Mouse (Mus musculus): ENCODE data around the gene Slc25a45. TPM values are rescaled to one million over a fixed set of nuclear protein-coding genes. Genes with fewer than 3 reads are reported as not detected.

The Slc25a45 gene
- polyA plus RNA-seq, 1 experiment from 2014 or later, result 9.1 TPM

- peak overlapping the region; percentile 91 for H3K9ac ChIP-seq (replicated peaks)
- 2% methylated on average over 56 of the region's 59 CpGs for WGBS (ENCODE audit: insufficient replicate concordance)
- no peaks in the 10 kb centered on the region for H3K9me3 ChIP-seq (ENCODE audit: low read length)
- H3K4me3 ChIP-seq (ENCODE audit: low read depth, low read length), result peak overlapping the region; percentile 79
- H3K36me3 ChIP-seq (replicated peaks; ENCODE audit: insufficient read depth, low read length), result 0 out of 2 replicates have a peak, but pooled peaks cover 6% of the 10 kb centered on the region
- peak overlapping the region; percentile 92 for H3K4me2 ChIP-seq (ENCODE audit: low read depth, low read length)
- TF ChIP-seq EP300 (IDR thresholded peaks at IDR 0.05; ENCODE audit: low read depth), result no peak
- peak; percentile 48 for TF ChIP-seq CTCF (IDR thresholded peaks at IDR 0.05; ENCODE audit: low read depth)
- H3K4me1 ChIP-seq (ENCODE audit: insufficient read depth), result peaks cover 27% of the 10 kb centered on the region
- peak; percentile 98 for ATAC-seq
- DNase-seq, result peak; percentile 99
- no peaks in the 10 kb centered on the region for H3K27me3 ChIP-seq (ENCODE audit: insufficient read depth, low read length)
- peak overlapping the region; percentile 83 for H3K27ac ChIP-seq (ENCODE audit: low read depth)
Observed at GRCm38 (mm10) chr19:5912103-5913006, 34.7 kb downstream of the Slc25a45 start.

GRCm38 (mm10) chr19:5913007-5913719, 35.6 kb downstream of the Slc25a45 start, which contains the start of gene Dpf2:
Gene Dpf2 (minus strand): TSS chr19:5913010.
- TF ChIP-seq EP300 (IDR thresholded peaks at IDR 0.05; ENCODE audit: low read depth) (no peak), CTCF (IDR thresholded peaks at IDR 0.05; ENCODE audit: low read depth) (no peak)
- peak within 1 kb of the TSS; percentile 92 for H3K4me2 ChIP-seq (ENCODE audit: low read depth, low read length)
- peak within 1 kb of the TSS; percentile 79 for H3K4me3 ChIP-seq (ENCODE audit: low read depth, low read length)
- H3K27ac ChIP-seq (ENCODE audit: low read depth), result peak within 1 kb of the TSS; percentile 83
- 9% methylated on average over 13 of the region's 13 CpGs for WGBS (ENCODE audit: insufficient replicate concordance)
- 0 out of 2 replicates have a peak, but pooled peaks cover 4% of the 10 kb centered on the region for H3K36me3 ChIP-seq (replicated peaks; ENCODE audit: insufficient read depth, low read length)
- H3K9ac ChIP-seq (replicated peaks), result peak within 1 kb of the TSS; percentile 91
- peaks cover 27% of the 10 kb centered on the region for H3K4me1 ChIP-seq (ENCODE audit: insufficient read depth)
- peak; percentile 58 for ATAC-seq
- H3K27me3 ChIP-seq (ENCODE audit: insufficient read depth, low read length), result no peaks in the 10 kb centered on the region
- H3K9me3 ChIP-seq (ENCODE audit: low read length), result no peaks in the 10 kb centered on the region
- DNase-seq, result peak; percentile 39

GRCm38 (mm10) chr19:5921715-5922114, 44.1 kb downstream of the Slc25a45 start:
- Histone ChIP-seq H3K27ac (ENCODE audit: low read depth) (peak overlapping the region; percentile 85), H3K4me1 (ENCODE audit: insufficient read depth) (peaks cover 34% of the 10 kb centered on the region), H3K9me3 (ENCODE audit: low read length) (no peaks in the 10 kb centered on the region), H3K27me3 (ENCODE audit: insufficient read depth, low read length) (no peaks in the 10 kb centered on the region; the same call in 1 of the 2 replicates), H3K4me2 (ENCODE audit: low read depth, low read length) (peak overlapping the region; percentile 100), H3K4me3 (ENCODE audit: low read depth, low read length) (peak overlapping the region; percentile 31), H3K36me3 (replicated peaks; ENCODE audit: insufficient read depth, low read length) (0 out of 2 replicates have a peak, but pooled peaks cover 4% of the 10 kb centered on the region), H3K9ac (replicated peaks) (peak overlapping the region; percentile 64)
- TF ChIP-seq EP300 (IDR thresholded peaks at IDR 0.05; ENCODE audit: low read depth) (no peak), CTCF (IDR thresholded peaks at IDR 0.05; ENCODE audit: low read depth) (no peak)
- peak; percentile 69 for DNase-seq
- peak; percentile 16; the same call in 1 of the 2 replicates for ATAC-seq
- 26% methylated on average over 9 of the region's 9 CpGs for WGBS (ENCODE audit: insufficient replicate concordance)

GRCm38 (mm10) chr19:5922119-5922942, 44.7 kb downstream of the Slc25a45 start:
- peak overlapping the region; percentile 100 for H3K4me2 ChIP-seq (ENCODE audit: low read depth, low read length)
- H3K27ac ChIP-seq (ENCODE audit: low read depth), result peak overlapping the region; percentile 85
- H3K9me3 ChIP-seq (ENCODE audit: low read length), result no peaks in the 10 kb centered on the region
- H3K36me3 ChIP-seq (replicated peaks; ENCODE audit: insufficient read depth, low read length), result 0 out of 2 replicates have a peak, but pooled peaks cover under 1% of the 10 kb centered on the region
- H3K27me3 ChIP-seq (ENCODE audit: insufficient read depth, low read length), result no peaks in the 10 kb centered on the region; the same call in 1 of the 2 replicates
- TF ChIP-seq EP300 (IDR thresholded peaks at IDR 0.05; ENCODE audit: low read depth) (peak; percentile 49; the same call in 1 of the 2 replicates), CTCF (IDR thresholded peaks at IDR 0.05; ENCODE audit: low read depth) (no peak)
- DNase-seq (peak; percentile 56), ATAC-seq (peak; percentile 82)
- 36% methylated on average over 15 of the region's 15 CpGs for WGBS (ENCODE audit: insufficient replicate concordance)
- H3K9ac ChIP-seq (replicated peaks), result peak overlapping the region; percentile 64
- H3K4me3 ChIP-seq (ENCODE audit: low read depth, low read length), result peak overlapping the region; percentile 31
- peaks cover 34% of the 10 kb centered on the region for H3K4me1 ChIP-seq (ENCODE audit: insufficient read depth)

GRCm38 (mm10) chr19:5922963-5923362, 45.4 kb downstream of the Slc25a45 start:
- ATAC-seq (no peak), DNase-seq (no peak)
- Histone ChIP-seq H3K36me3 (replicated peaks; ENCODE audit: insufficient read depth, low read length) (no peaks in the 10 kb centered on the region), H3K27me3 (ENCODE audit: insufficient read depth, low read length) (no peaks in the 10 kb centered on the region; the same call in 1 of the 2 replicates), H3K4me3 (ENCODE audit: low read depth, low read length) (peak overlapping the region; percentile 9; the same call in 1 of the 2 replicates), H3K9me3 (ENCODE audit: low read length) (no peaks in the 10 kb centered on the region), H3K27ac (ENCODE audit: low read depth) (peak overlapping the region; percentile 85), H3K4me2 (ENCODE audit: low read depth, low read length) (peak overlapping the region; percentile 100), H3K4me1 (ENCODE audit: insufficient read depth) (peaks cover 34% of the 10 kb centered on the region), H3K9ac (replicated peaks) (0 out of 2 replicates have a peak overlapping the region, but pooled peaks have one; percentile 64)
- TF ChIP-seq EP300 (IDR thresholded peaks at IDR 0.05; ENCODE audit: low read depth) (no peak), CTCF (IDR thresholded peaks at IDR 0.05; ENCODE audit: low read depth) (no peak)
- 84% methylated on average over 3 of the region's 3 CpGs for WGBS (ENCODE audit: insufficient replicate concordance)

Measured in liver, postnatal 0 days (tissue).